Mouse (Mus musculus) stomach, embryonic 15.5 days (tissue): ENCODE measurements around the gene Rps23. TPM values are rescaled to one million over a fixed set of nuclear protein-coding genes. Genes with fewer than 3 reads are reported as not detected.

Experiments
- ATAC-seq: fragments of 200-750 bp; cut with Nextera tagmentation; 2 replicates; pipeline ENCODE4 v1.8.0; 2017; ENCODE audit warnings: low read depth, moderate number of reproducible peaks, moderate TSS enrichment; ENCODE audit not compliant: insufficient read depth, low FRiP score
- H3K27ac ChIP-seq: fragments of 300-500 bp; sonication (generic); 2 replicates; pipeline ENCODE4 v1.5.1; 2015; ENCODE audit warnings: mild to moderate bottlenecking, inconsistent platforms
- H3K27me3 ChIP-seq: fragments of 300-500 bp; sonication (generic); replicated peaks from 2 replicates; pipeline ENCODE4 v1.6.1; 2015; ENCODE audit warnings: inconsistent platforms
- H3K36me3 ChIP-seq: fragments of 300-500 bp; sonication (generic); 2 replicates; pipeline ENCODE4 v1.6.1; 2015; ENCODE audit warnings: inconsistent platforms
- H3K4me1 ChIP-seq: fragments of 300-500 bp; sonication (generic); 2 replicates; pipeline ENCODE4 v1.6.1; 2015; ENCODE audit warnings: inconsistent platforms
- H3K4me2 ChIP-seq: fragments of 300-500 bp; sonication (generic); 2 replicates; pipeline ENCODE4 v1.6.1; 2015; ENCODE audit warnings: mild to moderate bottlenecking, inconsistent platforms
- H3K4me3 ChIP-seq: fragments of 300-500 bp; sonication (generic); replicated peaks from 2 replicates; pipeline ENCODE4 v1.5.1; 2015; ENCODE audit warnings: inconsistent platforms
- H3K9ac ChIP-seq: fragments of 300-500 bp; sonication (generic); 2 replicates; pipeline ENCODE4 v1.6.1; 2015; ENCODE audit warnings: inconsistent platforms
- H3K9me3 ChIP-seq: fragments of 300-500 bp; sonication (generic); 2 replicates; pipeline ENCODE4 v1.6.1; 2016; ENCODE audit warnings: inconsistent platforms
- WGBS: fragments of 180-500 bp; shearing (Covaris S2); methylation state at CpG from one replicate; pipeline ENCODE4 v1.1.7; 2015; 5-methylcytosine and 5-hydroxymethylcytosine counted together
- polyA plus RNA-seq: library from polyadenylated mRNA; unstranded; fragments of >200 nt; fragmentation: Nextera tagmentation; extraction: Ambion mirVana; gene quantifications from 2 replicates; pipeline ENCODE4 v1.2.1, GENCODE M21; 2015

Gene Rps23
- 210 and 228 TPM in 2 replicates for polyA plus RNA-seq

- H3K27ac ChIP-seq = peak within 1 kb of the TSS; percentile 86
- peak; percentile 99 for ATAC-seq
- peak within 1 kb of the TSS; percentile 94 for H3K4me3 ChIP-seq
- no peaks in the 10 kb centered on the region for H3K27me3 ChIP-seq
- no peaks in the 10 kb centered on the region for H3K9me3 ChIP-seq
- peaks cover 3% of the 10 kb centered on the region; the same call in 1 of the 2 replicates for H3K4me1 ChIP-seq
- WGBS = under 1% methylated on average over 57 of the region's 57 CpGs
- peaks cover 24% of the 10 kb centered on the region for H3K36me3 ChIP-seq
- peak within 1 kb of the TSS; percentile 52 for H3K4me2 ChIP-seq
- H3K9ac ChIP-seq = peak within 1 kb of the TSS; percentile 92
These were observed at the start of gene Rps23 for GRCm38 (mm10) chr13:90922751-90923612. Gene Rps23 (plus strand): TSS chr13:90922958.

GRCm38 (mm10) chr13:90881727-90882429 is 40.9 kb upstream of the Rps23 start:
- no peaks in the 10 kb centered on the region for H3K36me3 ChIP-seq
- H3K9ac ChIP-seq = no peak overlapping the region
- H3K27me3 ChIP-seq = no peaks in the 10 kb centered on the region
- H3K4me2 ChIP-seq = no peak overlapping the region
- H3K9me3 ChIP-seq = no peaks in the 10 kb centered on the region
- 48% methylated on average over 1 of the region's 1 CpGs for WGBS
- peaks cover 9% of the 10 kb centered on the region for H3K4me1 ChIP-seq
- no peak overlapping the region for H3K4me3 ChIP-seq
- H3K27ac ChIP-seq = no peak overlapping the region
- no peak for ATAC-seq

- 33% methylated on average over 13 of the region's 13 CpGs for WGBS
- Histone ChIP-seq H3K4me1 (peaks cover 9% of the 10 kb centered on the region), H3K4me2 (peak overlapping the region; percentile 72), H3K36me3 (no peaks in the 10 kb centered on the region), H3K4me3 (peak overlapping the region; percentile 43), H3K27me3 (no peaks in the 10 kb centered on the region), H3K9me3 (no peaks in the 10 kb centered on the region), H3K27ac (no peak overlapping the region), H3K9ac (no peak overlapping the region)
- ATAC-seq = peak; percentile 49; the same call in 1 of the 2 replicates
These were observed 36.8 kb upstream of the Rps23 start for GRCm38 (mm10) chr13:90885856-90886532.

GRCm38 (mm10) chr13:90886568-90886983 is 36.2 kb upstream of the Rps23 start:
- under 1% methylated on average over 18 of the region's 18 CpGs for WGBS
- H3K4me1 ChIP-seq = peaks cover 9% of the 10 kb centered on the region
- H3K9me3 ChIP-seq = no peaks in the 10 kb centered on the region
- no peak overlapping the region for H3K27ac ChIP-seq
- no peaks in the 10 kb centered on the region for H3K36me3 ChIP-seq
- H3K4me3 ChIP-seq = peak overlapping the region; percentile 43
- peak; percentile 21; the same call in 1 of the 2 replicates for ATAC-seq
- H3K27me3 ChIP-seq = no peaks in the 10 kb centered on the region
- H3K4me2 ChIP-seq = peak overlapping the region; percentile 72
- no peak overlapping the region for H3K9ac ChIP-seq

GRCm38 (mm10) chr13:90890111-90890510 is 32.6 kb upstream of the Rps23 start:
- WGBS = 80% methylated on average over 5 of the region's 5 CpGs
- Histone ChIP-seq H3K36me3 (no peaks in the 10 kb centered on the region), H3K9ac (no peak overlapping the region), H3K27ac (no peak overlapping the region), H3K9me3 (no peaks in the 10 kb centered on the region), H3K4me3 (no peak overlapping the region), H3K4me1 (peaks cover 9% of the 10 kb centered on the region), H3K4me2 (no peak overlapping the region), H3K27me3 (no peaks in the 10 kb centered on the region)
- peak; percentile 52; the same call in 1 of the 2 replicates for ATAC-seq

- Histone ChIP-seq H3K9me3 (no peaks in the 10 kb centered on the region), H3K4me1 (no peaks in the 10 kb centered on the region), H3K36me3 (no peaks in the 10 kb centered on the region), H3K9ac (no peak overlapping the region), H3K4me3 (no peak overlapping the region), H3K4me2 (no peak overlapping the region), H3K27ac (no peak overlapping the region), H3K27me3 (no peaks in the 10 kb centered on the region)
- no peak for ATAC-seq
- 91% methylated on average over 4 of the region's 4 CpGs for WGBS
These were observed 27.9 kb upstream of the Rps23 start for GRCm38 (mm10) chr13:90894819-90895218.

- Histone ChIP-seq H3K4me2 (no peak overlapping the region), H3K4me3 (no peak overlapping the region), H3K27ac (no peak overlapping the region), H3K27me3 (no peaks in the 10 kb centered on the region), H3K9me3 (no peaks in the 10 kb centered on the region), H3K9ac (no peak overlapping the region), H3K4me1 (no peaks in the 10 kb centered on the region), H3K36me3 (no peaks in the 10 kb centered on the region)
- no peak for ATAC-seq
- WGBS = 35% methylated on average over 2 of the region's 2 CpGs
These were observed 26.7 kb upstream of the Rps23 start for GRCm38 (mm10) chr13:90896098-90896497.

- Histone ChIP-seq H3K9me3 (no peaks in the 10 kb centered on the region), H3K4me2 (no peak overlapping the region), H3K36me3 (no peaks in the 10 kb centered on the region), H3K4me1 (no peaks in the 10 kb centered on the region), H3K4me3 (no peak overlapping the region), H3K27me3 (no peaks in the 10 kb centered on the region), H3K27ac (no peak overlapping the region), H3K9ac (no peak overlapping the region)
- 90% methylated on average over 12 of the region's 12 CpGs for WGBS
- no peak for ATAC-seq
These were observed 25.9 kb upstream of the Rps23 start for GRCm38 (mm10) chr13:90896821-90897220.

- Histone ChIP-seq H3K4me3 (no peak within 1 kb of the TSS), H3K4me1 (no peaks in the 10 kb centered on the region), H3K9ac (no peak within 1 kb of the TSS), H3K27ac (no peak within 1 kb of the TSS), H3K9me3 (no peaks in the 10 kb centered on the region), H3K36me3 (no peaks in the 10 kb centered on the region), H3K27me3 (no peaks in the 10 kb centered on the region), H3K4me2 (no peak within 1 kb of the TSS)
- ATAC-seq = no peak
- 92% methylated on average over 5 of the region's 5 CpGs for WGBS
These were observed 17.6 kb upstream of the Rps23 start, which contains the start of gene Atp6ap1l for GRCm38 (mm10) chr13:90905176-90905575. Gene Atp6ap1l (minus strand): TSS chr13:90905355.

GRCm38 (mm10) chr13:90907376-90907775 is 15.4 kb upstream of the Rps23 start:
- no peak for ATAC-seq

GRCm38 (mm10) chr13:90912760-90913674 is 9.7 kb upstream of the Rps23 start:
- Histone ChIP-seq H3K4me3 (no peak overlapping the region), H3K9me3 (no peaks in the 10 kb centered on the region), H3K4me2 (no peak overlapping the region), H3K36me3 (no peaks in the 10 kb centered on the region), H3K27me3 (no peaks in the 10 kb centered on the region), H3K27ac (no peak overlapping the region), H3K4me1 (no peaks in the 10 kb centered on the region), H3K9ac (no peak overlapping the region)
- WGBS = 80% methylated on average over 17 of the region's 17 CpGs
- ATAC-seq = no peak

More at GRCm38 (mm10) chr13:90907376-90907775, 15.4 kb upstream of the Rps23 start:
- Histone ChIP-seq H3K27ac (no peak overlapping the region), H3K9ac (no peak overlapping the region), H3K9me3 (no peaks in the 10 kb centered on the region), H3K4me2 (no peak overlapping the region), H3K4me3 (no peak overlapping the region), H3K36me3 (no peaks in the 10 kb centered on the region), H3K4me1 (no peaks in the 10 kb centered on the region), H3K27me3 (no peaks in the 10 kb centered on the region)
- WGBS = 91% methylated on average over 12 of the region's 12 CpGs
